Mouse (Mus musculus): ENCODE data around the gene Hapln2. TPM values are rescaled to one million over a fixed set of nuclear protein-coding genes. Genes with fewer than 3 reads are reported as not detected.

Hapln2 gene
- polyA plus RNA-seq, 1 experiment from 2014 or later, result 0.58 TPM

DNA sequence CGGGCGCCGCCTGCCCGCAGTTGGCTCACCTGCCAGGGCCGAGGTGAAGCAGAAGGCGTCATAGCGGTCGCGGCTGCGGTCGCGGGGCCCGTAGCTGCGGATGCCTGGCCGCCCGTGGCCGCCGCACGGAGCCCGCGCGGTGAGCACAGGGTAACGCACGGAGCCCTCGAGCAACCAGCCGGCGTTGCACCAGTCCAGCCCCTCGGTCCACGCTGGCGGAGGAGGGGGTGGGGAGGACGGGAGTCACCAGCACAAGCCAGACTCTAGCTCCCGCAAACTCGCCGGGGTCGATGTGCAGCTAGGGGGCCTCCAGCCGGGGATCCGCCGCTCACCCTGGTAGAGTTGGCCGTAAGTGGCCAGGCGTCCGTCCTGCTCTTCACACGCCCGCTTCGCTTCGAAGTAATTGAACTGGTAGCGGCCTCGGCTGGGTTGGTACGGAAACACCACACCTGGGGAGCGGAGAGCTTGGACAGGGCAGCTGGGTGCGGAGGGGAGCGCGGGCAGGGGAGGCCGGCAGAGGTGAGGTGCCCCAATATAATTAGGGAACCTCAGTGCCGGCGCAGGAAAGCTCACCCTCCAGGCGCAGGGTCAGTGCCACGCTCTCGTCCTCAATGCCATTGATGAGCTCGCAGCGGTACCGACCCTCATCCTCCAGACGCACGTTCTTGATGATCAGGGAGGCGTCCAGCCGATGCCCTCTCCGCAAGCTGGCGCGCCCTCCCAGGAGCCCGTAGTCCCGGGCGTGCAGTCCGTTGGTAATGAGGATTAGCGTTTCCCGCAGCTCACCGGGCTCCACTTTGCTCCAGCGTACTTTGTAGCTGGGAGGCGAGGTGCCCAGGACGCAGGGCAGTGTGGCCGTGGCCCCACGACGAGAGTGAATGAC, 4.0 kb downstream of the Hapln2 start:
- Histone ChIP-seq H3K9me3 (ENCODE audit: control insufficient read depth, low read length) (peaks cover 6% of the 10 kb centered on the region), H3K9ac (ENCODE audit: low read length) (peak overlapping the region; percentile 27; the same call in 1 of the 2 replicates), H3K4me1 (ENCODE audit: control insufficient read depth in 2 of 2, insufficient read depth in 2 of 2, low read length in 2 of 2) (peaks cover 9 to 11% of the 10 kb centered on the region in 2 experiments; a peak in 3 of 4 replicates), H3K4me2 (ENCODE audit: low read length) (peak overlapping the region; percentile 90), H3K36me3 (ENCODE audit: control insufficient read depth, insufficient read depth, low read length) (no peaks in the 10 kb centered on the region), H3K4me3 (ENCODE audit: control insufficient read depth in 1 of 2, insufficient read depth in 1 of 2, low read depth in 1 of 2, low read length in 2 of 2) (peak overlapping the region; percentile 48 to 64), H3K27me3 (ENCODE audit: control insufficient read depth, insufficient read depth, low read length) (peaks cover 69% of the 10 kb centered on the region), H3K27ac (replicated peaks in 1 of 2; ENCODE audit: control insufficient read depth in 1 of 2, insufficient read depth in 1 of 2, low read depth in 2 of 2, low read length in 2 of 2) (no peak overlapping the region)
- ATAC-seq (ENCODE audit: insufficient number of reproducible peaks, insufficient read depth, low FRiP score, low read depth), result peak; percentile 37
- WGBS, result under 1% methylated on average over 81 of the region's 81 CpGs

DNA sequence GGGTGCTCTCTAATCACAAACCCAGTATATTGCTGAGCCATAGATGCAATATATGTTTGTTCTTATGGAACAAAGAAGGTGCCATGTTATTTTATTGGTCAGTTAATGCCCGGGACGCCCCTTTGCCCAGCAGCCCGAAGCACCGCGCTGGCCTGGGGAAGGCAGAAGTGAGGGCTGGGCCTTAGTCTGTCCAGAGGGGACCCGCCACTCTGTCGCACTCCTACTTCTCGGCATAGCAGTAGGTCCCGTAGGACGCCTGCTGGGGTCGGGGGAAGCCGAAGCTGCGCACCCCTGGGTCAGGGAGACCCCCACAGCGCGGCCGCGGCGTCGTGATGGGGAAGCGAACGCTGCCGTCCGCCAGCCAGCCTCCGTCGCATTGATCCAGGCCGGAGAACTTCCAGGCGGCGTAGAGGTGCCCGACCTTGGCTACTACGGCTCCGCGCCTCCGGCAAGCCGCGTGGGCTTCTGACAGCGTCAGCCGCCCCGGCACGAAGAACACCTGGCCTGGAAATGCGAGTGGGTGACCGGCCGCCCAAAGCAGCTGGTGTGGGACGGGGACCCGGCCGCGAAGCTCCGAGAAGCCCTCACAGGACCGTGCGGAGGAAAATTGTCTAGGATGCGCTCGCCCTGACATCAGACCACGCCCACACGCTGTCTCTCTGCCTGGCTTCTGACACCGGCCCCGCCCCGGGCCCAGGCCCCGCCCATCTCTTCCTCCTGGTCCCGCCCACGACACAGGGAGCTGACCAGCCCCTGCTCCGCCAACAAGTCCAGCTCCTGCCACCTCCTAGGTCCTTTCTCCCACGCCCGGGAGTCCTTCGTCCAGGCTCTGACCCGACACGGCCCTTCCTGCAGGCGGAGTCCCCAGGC, 4.8 kb downstream of the Hapln2 start:
- ATAC-seq (ENCODE audit: insufficient number of reproducible peaks, insufficient read depth, low FRiP score, low read depth), result peak; percentile 83
- 1% methylated on average over 63 of the region's 66 CpGs for WGBS
- Histone ChIP-seq H3K27me3 (ENCODE audit: control insufficient read depth, insufficient read depth, low read length) (peaks cover 75% of the 10 kb centered on the region), H3K27ac (replicated peaks in 1 of 2; ENCODE audit: control insufficient read depth in 1 of 2, insufficient read depth in 1 of 2, low read depth in 2 of 2, low read length in 2 of 2) (no peak overlapping the region), H3K4me2 (ENCODE audit: low read length) (peak overlapping the region; percentile 90), H3K4me3 (ENCODE audit: control insufficient read depth in 1 of 2, insufficient read depth in 1 of 2, low read depth in 1 of 2, low read length in 2 of 2) (peak overlapping the region; percentile 48 to 64), H3K9ac (ENCODE audit: low read length) (peak overlapping the region; percentile 27; the same call in 1 of the 2 replicates), H3K36me3 (ENCODE audit: control insufficient read depth, insufficient read depth, low read length) (no peaks in the 10 kb centered on the region), H3K9me3 (ENCODE audit: control insufficient read depth, low read length) (no peaks in the 10 kb centered on the region), H3K4me1 (ENCODE audit: control insufficient read depth in 2 of 2, insufficient read depth in 2 of 2, low read length in 2 of 2) (peaks cover 9 to 11% of the 10 kb centered on the region in 2 experiments; a peak in 3 of 4 replicates)

DNA sequence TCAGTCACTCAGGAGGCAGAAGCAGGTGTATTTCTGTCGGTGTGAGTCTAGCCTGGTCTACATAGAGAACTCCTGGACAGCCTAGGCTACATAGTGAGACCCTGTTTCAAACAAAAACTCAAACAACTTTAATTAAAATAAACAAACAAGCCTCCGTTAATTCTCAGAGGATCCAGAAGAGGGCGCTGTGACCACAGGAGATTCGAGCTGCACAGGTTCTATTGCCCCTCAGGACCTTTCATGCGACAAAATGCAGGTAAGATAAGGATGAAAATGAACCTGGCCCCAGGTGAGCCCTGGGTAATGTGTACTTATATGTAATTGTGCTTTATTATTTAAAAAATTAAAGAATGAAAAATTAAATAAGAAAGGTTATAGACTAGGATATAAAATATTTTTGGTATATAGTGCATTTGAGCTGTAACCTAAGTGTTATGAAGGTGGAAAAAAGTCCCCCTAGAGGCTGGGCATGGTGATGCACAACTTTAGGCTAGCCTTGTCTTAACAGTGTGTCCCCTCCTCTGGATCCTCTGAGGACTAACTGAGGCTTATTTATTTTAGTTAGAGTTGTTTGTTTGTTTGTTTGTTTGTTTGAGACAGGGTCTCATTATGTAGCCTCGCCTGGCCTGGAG, 16.6 kb downstream of the Hapln2 start:
- peaks cover 3% of the 10 kb centered on the region; the same call in 1 of the 2 replicates for H3K9me3 ChIP-seq (ENCODE audit: control insufficient read depth, low read length)
- no peaks in the 10 kb centered on the region for H3K36me3 ChIP-seq (ENCODE audit: control insufficient read depth, insufficient read depth, low read length)
- H3K27me3 ChIP-seq (ENCODE audit: control insufficient read depth, insufficient read depth, low read length), result peaks cover 6% of the 10 kb centered on the region; the same call in 1 of the 2 replicates
- H3K4me3 ChIP-seq (ENCODE audit: control insufficient read depth in 1 of 2, insufficient read depth in 1 of 2, low read depth in 1 of 2, low read length in 2 of 2), result no peak overlapping the region
- no peak for ATAC-seq (ENCODE audit: insufficient number of reproducible peaks, insufficient read depth, low FRiP score, low read depth)
- 8% methylated on average over 6 of the region's 6 CpGs for WGBS
- H3K9ac ChIP-seq (ENCODE audit: low read length), result no peak overlapping the region
- H3K4me1 ChIP-seq (ENCODE audit: control insufficient read depth in 2 of 2, insufficient read depth in 2 of 2, low read length in 2 of 2), result peaks cover 4 to 9% of the 10 kb centered on the region in 2 experiments; a peak in 3 of 4 replicates
- H3K4me2 ChIP-seq (ENCODE audit: low read length), result no peak overlapping the region
- no peak overlapping the region for H3K27ac ChIP-seq (replicated peaks in 1 of 2; ENCODE audit: control insufficient read depth in 1 of 2, insufficient read depth in 1 of 2, low read depth in 2 of 2, low read length in 2 of 2)

GRCm38 (mm10) chr3:88005822-88006786, 21.3 kb downstream of the Hapln2 start:
- peaks cover 39% of the 10 kb centered on the region for H3K27me3 ChIP-seq (ENCODE audit: control insufficient read depth, insufficient read depth, low read length)
- no peaks in the 10 kb centered on the region for H3K36me3 ChIP-seq (ENCODE audit: control insufficient read depth, insufficient read depth, low read length)
- H3K9me3 ChIP-seq (ENCODE audit: control insufficient read depth, low read length), result peaks cover 3% of the 10 kb centered on the region; the same call in 1 of the 2 replicates
- no peak overlapping the region; a peak in 1 of 4 replicates for H3K27ac ChIP-seq (replicated peaks in 1 of 2; ENCODE audit: control insufficient read depth in 1 of 2, insufficient read depth in 1 of 2, low read depth in 2 of 2, low read length in 2 of 2)
- 65% methylated on average over 18 of the region's 18 CpGs for WGBS
- H3K4me3 ChIP-seq (ENCODE audit: control insufficient read depth in 1 of 2, insufficient read depth in 1 of 2, low read depth in 1 of 2, low read length in 2 of 2), result no peak overlapping the region
- no peak overlapping the region for H3K9ac ChIP-seq (ENCODE audit: low read length)
- 0 out of 2 replicates have a peak overlapping the region, but pooled peaks have one; percentile 1 for H3K4me2 ChIP-seq (ENCODE audit: low read length)
- peaks cover 7 to 10% of the 10 kb centered on the region in 2 experiments; a peak in 3 of 4 replicates for H3K4me1 ChIP-seq (ENCODE audit: control insufficient read depth in 2 of 2, insufficient read depth in 2 of 2, low read length in 2 of 2)
- ATAC-seq (ENCODE audit: insufficient number of reproducible peaks, insufficient read depth, low FRiP score, low read depth), result no peak

DNA sequence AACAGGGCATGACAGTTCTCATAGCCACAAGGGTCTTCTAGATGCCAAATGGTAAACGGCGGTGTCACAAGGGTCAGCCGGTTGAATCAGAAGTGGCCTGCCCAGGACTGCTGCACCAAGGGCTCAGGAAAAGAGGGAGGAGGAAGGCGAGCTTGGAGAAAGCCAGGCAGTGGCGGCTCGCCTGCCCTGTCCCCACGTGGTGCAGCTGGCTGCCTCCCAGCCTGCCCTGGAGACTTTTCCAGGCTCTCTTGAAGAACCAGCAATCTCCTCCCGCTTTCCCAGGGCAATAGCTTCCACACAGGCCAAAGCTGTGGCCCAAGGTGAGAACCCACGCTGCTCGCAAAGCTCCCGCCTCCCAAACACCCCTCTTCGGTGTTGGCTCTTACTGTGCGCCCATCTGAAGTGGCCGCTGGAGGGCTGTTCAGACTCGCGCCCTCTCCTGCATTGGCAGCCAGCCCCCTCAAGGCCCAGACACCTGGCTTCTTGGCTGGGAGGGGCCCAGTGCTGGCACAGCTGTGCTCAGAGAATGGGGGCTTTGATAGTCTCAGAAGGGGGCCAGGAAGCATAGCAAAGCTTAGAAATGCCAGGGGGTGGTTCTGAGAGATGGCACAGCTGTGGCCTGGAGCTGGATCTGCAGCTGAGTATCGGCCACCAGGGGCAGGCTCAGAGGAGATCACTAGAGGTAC, 24.9 kb downstream of the Hapln2 start:
- H3K4me3 ChIP-seq (ENCODE audit: control insufficient read depth in 1 of 2, insufficient read depth in 1 of 2, low read depth in 1 of 2, low read length in 2 of 2), result no peak overlapping the region
- peaks cover 73% of the 10 kb centered on the region for H3K27me3 ChIP-seq (ENCODE audit: control insufficient read depth, insufficient read depth, low read length)
- H3K27ac ChIP-seq (replicated peaks in 1 of 2; ENCODE audit: control insufficient read depth in 1 of 2, insufficient read depth in 1 of 2, low read depth in 2 of 2, low read length in 2 of 2), result no peak overlapping the region
- peaks cover 10 to 22% of the 10 kb centered on the region in 2 experiments for H3K4me1 ChIP-seq (ENCODE audit: control insufficient read depth in 2 of 2, insufficient read depth in 2 of 2, low read length in 2 of 2)
- 3% methylated on average over 17 of the region's 17 CpGs for WGBS
- H3K9ac ChIP-seq (ENCODE audit: low read length), result no peak overlapping the region
- 0 out of 2 replicates have a peak overlapping the region, but pooled peaks have one; percentile 5 for H3K4me2 ChIP-seq (ENCODE audit: low read length)
- ATAC-seq (ENCODE audit: insufficient number of reproducible peaks, insufficient read depth, low FRiP score, low read depth), result no peak
- H3K36me3 ChIP-seq (ENCODE audit: control insufficient read depth, insufficient read depth, low read length), result no peaks in the 10 kb centered on the region
- peaks cover 3% of the 10 kb centered on the region; the same call in 1 of the 2 replicates for H3K9me3 ChIP-seq (ENCODE audit: control insufficient read depth, low read length)

DNA sequence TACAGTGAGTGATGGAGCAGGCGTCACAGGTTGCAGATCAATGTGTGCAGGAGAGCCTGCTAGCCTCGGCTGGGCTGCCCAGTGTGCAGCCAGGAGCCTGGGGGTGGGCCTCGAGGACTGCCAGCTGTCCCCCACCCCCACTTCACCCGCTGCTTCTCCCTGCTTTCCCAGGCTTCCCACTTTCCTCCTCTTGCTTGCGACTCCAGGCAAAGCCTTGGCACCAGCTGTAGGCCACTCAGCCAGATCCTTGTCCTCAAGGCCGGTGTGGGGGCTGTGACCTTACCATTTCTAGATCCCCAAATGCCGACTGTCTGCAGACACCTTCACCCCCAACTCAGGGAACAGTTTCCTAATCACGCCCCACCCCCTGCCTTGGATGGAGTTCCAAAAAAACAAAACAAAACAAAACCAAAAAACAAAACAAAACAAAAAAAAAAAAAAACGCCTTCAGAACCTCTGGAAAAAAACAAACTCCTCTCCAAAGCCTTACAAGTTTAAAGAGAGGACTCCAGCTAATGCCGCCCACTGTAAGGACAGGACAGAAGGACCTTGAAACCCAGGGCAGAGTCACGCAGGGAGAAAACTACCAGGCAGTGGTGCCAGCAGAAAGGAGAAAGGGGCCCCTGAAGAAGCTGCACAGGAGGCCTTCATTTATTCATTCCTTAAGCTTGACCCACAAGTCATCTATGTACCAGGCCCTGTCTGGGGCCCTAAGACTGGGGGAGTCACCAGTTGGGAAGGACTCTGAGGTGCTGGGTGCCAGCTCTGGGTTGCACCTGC, 26.4 kb downstream of the Hapln2 start:
- no peak for ATAC-seq (ENCODE audit: insufficient number of reproducible peaks, insufficient read depth, low FRiP score, low read depth)
- Histone ChIP-seq H3K4me3 (ENCODE audit: control insufficient read depth in 1 of 2, insufficient read depth in 1 of 2, low read depth in 1 of 2, low read length in 2 of 2) (no peak overlapping the region), H3K4me1 (ENCODE audit: control insufficient read depth in 2 of 2, insufficient read depth in 2 of 2, low read length in 2 of 2) (peaks cover 6 to 25% of the 10 kb centered on the region in 2 experiments; a peak in 3 of 4 replicates), H3K36me3 (ENCODE audit: control insufficient read depth, insufficient read depth, low read length) (no peaks in the 10 kb centered on the region), H3K9me3 (ENCODE audit: control insufficient read depth, low read length) (peaks cover under 1% of the 10 kb centered on the region; the same call in 1 of the 2 replicates), H3K4me2 (ENCODE audit: low read length) (no peak overlapping the region; the same call in 1 of the 2 replicates), H3K9ac (ENCODE audit: low read length) (no peak overlapping the region), H3K27ac (replicated peaks in 1 of 2; ENCODE audit: control insufficient read depth in 1 of 2, insufficient read depth in 1 of 2, low read depth in 2 of 2, low read length in 2 of 2) (no peak overlapping the region), H3K27me3 (ENCODE audit: control insufficient read depth, insufficient read depth, low read length) (peaks cover 87% of the 10 kb centered on the region)
- WGBS, result 12% methylated on average over 11 of the region's 11 CpGs

All from heart, embryonic 14.5 days (tissue).